Mouse (Mus musculus) stomach, embryonic 15.5 days (tissue): ENCODE results near the gene Atxn7l3. TPM values are rescaled to one million over a fixed set of nuclear protein-coding genes. Genes with fewer than 3 reads are reported as not detected.
A peak's percentile ranks its signal among the peaks of the same experiment; 100 is the strongest.

Source experiments
- ATAC-seq: fragments of 200-750 bp; cut with Nextera tagmentation; 2 replicates; pipeline ENCODE4 v1.8.0; 2017; ENCODE audit warnings: low read depth, moderate number of reproducible peaks, moderate TSS enrichment; ENCODE audit not compliant: insufficient read depth, low FRiP score
- H3K27ac ChIP-seq: fragments of 300-500 bp; sonication (generic); 2 replicates; pipeline ENCODE4 v1.5.1; 2015; ENCODE audit warnings: mild to moderate bottlenecking, inconsistent platforms
- H3K27me3 ChIP-seq: fragments of 300-500 bp; sonication (generic); replicated peaks from 2 replicates; pipeline ENCODE4 v1.6.1; 2015; ENCODE audit warnings: inconsistent platforms
- H3K36me3 ChIP-seq: fragments of 300-500 bp; sonication (generic); 2 replicates; pipeline ENCODE4 v1.6.1; 2015; ENCODE audit warnings: inconsistent platforms
- H3K4me1 ChIP-seq: fragments of 300-500 bp; sonication (generic); 2 replicates; pipeline ENCODE4 v1.6.1; 2015; ENCODE audit warnings: inconsistent platforms
- H3K4me2 ChIP-seq: fragments of 300-500 bp; sonication (generic); 2 replicates; pipeline ENCODE4 v1.6.1; 2015; ENCODE audit warnings: mild to moderate bottlenecking, inconsistent platforms
- H3K4me3 ChIP-seq: fragments of 300-500 bp; sonication (generic); replicated peaks from 2 replicates; pipeline ENCODE4 v1.5.1; 2015; ENCODE audit warnings: inconsistent platforms
- H3K9ac ChIP-seq: fragments of 300-500 bp; sonication (generic); 2 replicates; pipeline ENCODE4 v1.6.1; 2015; ENCODE audit warnings: inconsistent platforms
- H3K9me3 ChIP-seq: fragments of 300-500 bp; sonication (generic); 2 replicates; pipeline ENCODE4 v1.6.1; 2016; ENCODE audit warnings: inconsistent platforms
- WGBS: fragments of 180-500 bp; shearing (Covaris S2); methylation state at CpG from one replicate; pipeline ENCODE4 v1.1.7; 2015; 5-methylcytosine and 5-hydroxymethylcytosine counted together
- polyA plus RNA-seq: library from polyadenylated mRNA; unstranded; fragments of >200 nt; fragmentation: Nextera tagmentation; extraction: Ambion mirVana; gene quantifications from 2 replicates; pipeline ENCODE4 v1.2.1, GENCODE M21; 2015

The Atxn7l3 gene
- 14.5 and 14.8 TPM in 2 replicates for polyA plus RNA-seq

DNA sequence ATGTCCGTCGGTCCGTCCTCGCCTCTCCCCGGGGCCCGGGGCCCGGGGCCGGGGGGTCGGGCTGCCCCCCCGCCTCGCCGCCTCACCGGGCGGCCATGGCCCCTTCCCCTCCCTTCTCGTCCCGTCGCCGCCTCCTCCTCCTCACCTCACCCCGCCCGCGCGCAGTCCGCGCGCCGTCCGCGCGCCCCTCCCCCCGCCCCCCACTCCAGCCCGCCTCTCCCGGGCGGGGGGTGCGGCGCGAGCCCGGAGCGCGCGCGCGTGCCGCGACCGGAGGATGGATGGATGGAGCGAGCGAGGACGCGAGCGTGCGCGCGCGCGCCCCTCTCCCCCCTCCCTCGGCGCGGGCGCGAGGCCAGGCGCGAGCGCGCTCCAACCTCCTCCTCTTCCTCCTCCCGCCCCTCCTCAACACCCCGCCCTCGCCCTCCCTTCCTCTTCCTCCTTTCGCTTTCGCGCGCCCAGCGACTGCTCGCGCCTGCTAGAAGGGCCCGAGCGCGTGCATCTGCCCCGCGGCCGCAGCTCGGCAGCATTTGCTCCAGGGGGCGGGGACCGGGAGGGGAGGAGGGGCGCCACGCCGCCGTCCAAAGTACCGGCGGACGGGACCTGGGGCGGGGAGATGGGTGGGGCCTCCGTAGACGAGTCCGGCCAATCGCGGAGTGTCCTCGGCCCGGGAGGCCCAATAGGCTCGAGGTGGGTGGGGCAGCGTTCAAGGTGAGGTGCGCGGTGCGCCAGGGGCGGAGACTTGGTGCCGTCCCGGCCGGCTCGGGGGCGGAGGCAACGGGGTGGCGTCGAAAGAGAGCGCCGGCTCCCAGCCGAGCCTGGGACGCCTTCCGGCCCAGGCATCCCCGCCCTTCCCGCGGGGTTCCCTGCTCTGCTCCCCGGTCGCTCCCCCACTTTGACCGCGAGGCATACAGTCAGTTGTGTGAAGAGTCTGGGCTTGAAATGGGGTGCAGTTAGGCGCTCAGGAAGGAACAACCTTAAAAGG lies at the start of gene Atxn7l3:
Gene Atxn7l3 (minus strand): TSS at position 141 of the 982 bp plus-strand sequence.
- H3K36me3 ChIP-seq, result peaks cover 13% of the 10 kb centered on the region
- peak; percentile 94 for ATAC-seq
- peak within 1 kb of the TSS; percentile 76 for H3K9ac ChIP-seq
- H3K27me3 ChIP-seq, result no peaks in the 10 kb centered on the region
- WGBS, result under 1% methylated on average over 65 of the region's 125 CpGs
- H3K9me3 ChIP-seq, result no peaks in the 10 kb centered on the region
- H3K4me1 ChIP-seq, result peaks cover 13% of the 10 kb centered on the region; the same call in 1 of the 2 replicates
- H3K4me2 ChIP-seq, result peak within 1 kb of the TSS; percentile 87
- peak within 1 kb of the TSS; percentile 80 for H3K4me3 ChIP-seq
- peak within 1 kb of the TSS; percentile 100 for H3K27ac ChIP-seq

DNA sequence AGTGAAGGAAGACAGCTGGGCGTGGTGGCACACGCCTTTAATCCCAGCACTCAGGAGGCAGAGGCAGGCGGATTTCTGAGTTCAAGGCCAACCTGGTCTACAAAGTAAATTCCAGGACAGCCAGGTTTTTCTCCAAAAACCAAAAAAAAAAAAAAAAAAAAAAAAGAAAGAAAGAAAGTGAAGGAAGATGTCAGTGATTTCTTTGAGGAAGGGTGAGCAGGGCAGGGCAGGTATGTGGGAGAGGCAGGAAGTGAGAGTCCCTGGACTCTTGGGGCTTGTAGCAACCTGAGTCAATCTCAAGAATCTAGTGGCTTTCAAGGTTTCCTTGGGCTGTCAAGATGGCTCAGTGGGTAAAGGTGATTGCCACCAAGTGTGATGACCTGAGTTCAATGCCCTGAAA lies 48.0 kb upstream of the Atxn7l3 start:
- 91% methylated on average over 3 of the region's 3 CpGs for WGBS
- H3K9me3 ChIP-seq, result no peaks in the 10 kb centered on the region
- H3K27me3 ChIP-seq, result no peaks in the 10 kb centered on the region

DNA sequence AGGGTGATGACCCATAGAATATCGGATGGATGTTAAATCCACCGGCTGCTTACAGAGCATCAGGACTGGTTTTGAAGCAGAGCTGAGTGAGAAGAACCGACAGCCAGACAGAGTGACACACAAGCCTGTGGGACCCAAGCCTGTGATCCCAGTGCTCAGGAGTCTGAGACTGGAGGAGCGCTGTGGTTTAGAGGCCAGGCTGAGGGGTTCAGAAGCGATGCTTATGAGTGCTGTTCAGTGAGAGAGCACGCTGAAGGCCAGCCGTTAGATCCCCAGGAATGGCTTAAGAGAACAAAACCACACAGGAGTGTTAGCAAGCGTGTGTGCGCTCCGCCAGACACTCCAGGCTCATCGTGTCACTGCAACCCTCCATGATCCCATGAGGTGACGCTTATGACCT lies 46.3 kb upstream of the Atxn7l3 start:
- Histone ChIP-seq H3K9ac (no peak overlapping the region), H3K4me1 (peaks cover 2% of the 10 kb centered on the region; the same call in 1 of the 2 replicates), H3K9me3 (no peaks in the 10 kb centered on the region), H3K27ac (no peak overlapping the region), H3K4me2 (no peak overlapping the region), H3K36me3 (no peaks in the 10 kb centered on the region), H3K4me3 (no peak overlapping the region), H3K27me3 (no peaks in the 10 kb centered on the region)
- ATAC-seq, result no peak
- WGBS, result 70% methylated on average over 12 of the region's 12 CpGs

More for the DNA sequence above, 48.0 kb upstream of the Atxn7l3 start:
- ATAC-seq, result no peak
- no peak overlapping the region for H3K4me2 ChIP-seq
- no peak overlapping the region for H3K9ac ChIP-seq
- no peaks in the 10 kb centered on the region for H3K36me3 ChIP-seq
- no peak overlapping the region for H3K4me3 ChIP-seq
- H3K4me1 ChIP-seq, result no peaks in the 10 kb centered on the region
- H3K27ac ChIP-seq, result no peak overlapping the region

DNA sequence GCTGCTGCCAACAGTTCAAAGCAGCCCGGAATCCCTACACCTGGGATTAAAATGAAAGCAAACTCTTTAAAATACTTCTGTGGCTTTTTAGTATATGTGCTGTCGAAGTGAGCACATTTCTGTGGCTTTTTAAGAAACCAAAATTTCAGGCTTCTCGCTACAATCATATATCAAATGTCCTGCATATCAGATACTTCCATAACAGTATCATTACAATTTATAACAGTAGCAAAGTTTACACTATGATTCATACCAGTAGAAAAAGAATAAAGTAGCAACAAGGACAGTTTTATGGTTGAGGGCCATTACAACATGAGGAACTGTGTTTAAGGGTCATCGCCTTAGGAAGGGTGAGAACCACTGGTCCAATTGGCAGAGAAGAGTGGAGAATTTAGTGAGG lies 44.7 kb upstream of the Atxn7l3 start:
- no peak overlapping the region for H3K4me3 ChIP-seq
- no peak for ATAC-seq
- peaks cover 2% of the 10 kb centered on the region; the same call in 1 of the 2 replicates for H3K4me1 ChIP-seq
- no peaks in the 10 kb centered on the region for H3K9me3 ChIP-seq
- WGBS, result 88% methylated on average over 4 of the region's 4 CpGs
- H3K9ac ChIP-seq, result no peak overlapping the region
- H3K36me3 ChIP-seq, result no peaks in the 10 kb centered on the region
- no peak overlapping the region for H3K4me2 ChIP-seq
- no peaks in the 10 kb centered on the region for H3K27me3 ChIP-seq
- H3K27ac ChIP-seq, result no peak overlapping the region

DNA sequence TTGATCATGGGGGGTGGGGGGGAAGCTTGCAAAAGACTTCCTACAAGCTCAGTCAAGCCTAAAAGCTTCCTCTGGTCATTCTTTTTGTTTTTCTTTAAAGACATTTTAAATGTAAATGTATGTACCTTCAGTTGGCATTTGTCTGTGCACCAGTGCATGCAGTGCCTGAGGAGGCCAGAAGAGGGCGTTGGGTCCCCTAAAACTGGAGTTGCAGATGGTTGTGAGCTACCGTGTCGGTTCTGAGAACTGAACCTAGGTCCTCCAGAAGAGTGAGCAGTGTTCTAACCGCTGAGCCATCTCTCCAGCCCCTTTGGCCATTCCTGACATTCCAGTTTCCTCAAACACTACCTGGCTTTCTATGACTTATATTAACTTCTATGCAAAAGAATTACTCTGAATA lies 43.2 kb upstream of the Atxn7l3 start:
- ATAC-seq, result no peak
- Histone ChIP-seq H3K9me3 (no peaks in the 10 kb centered on the region), H3K36me3 (no peaks in the 10 kb centered on the region), H3K4me1 (peaks cover 7% of the 10 kb centered on the region; the same call in 1 of the 2 replicates), H3K27me3 (no peaks in the 10 kb centered on the region), H3K27ac (no peak overlapping the region), H3K9ac (no peak overlapping the region), H3K4me2 (no peak overlapping the region), H3K4me3 (no peak overlapping the region)
- WGBS, result 68% methylated on average over 4 of the region's 4 CpGs

DNA sequence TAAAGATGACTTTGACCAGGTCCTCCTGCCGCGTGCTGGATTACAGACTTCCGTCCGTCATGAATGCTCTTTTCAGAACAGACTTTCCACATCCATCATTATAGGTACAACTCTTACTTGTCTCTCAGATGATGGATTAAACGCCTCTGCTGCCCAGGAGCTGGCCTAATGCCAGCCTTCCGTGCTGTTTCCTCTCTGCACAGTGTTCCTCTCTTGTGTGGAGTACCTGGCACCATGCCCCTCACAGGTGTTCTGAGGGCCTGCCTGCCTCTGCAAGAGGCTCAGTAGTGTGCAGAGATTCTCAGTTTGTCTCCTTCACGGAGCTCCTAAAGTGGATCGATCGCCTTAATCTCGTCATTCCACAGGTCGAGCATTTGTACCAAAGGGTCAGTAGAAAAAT lies 42.8 kb upstream of the Atxn7l3 start:
- no peak overlapping the region for H3K9ac ChIP-seq
- no peak overlapping the region for H3K4me3 ChIP-seq
- peaks cover 7% of the 10 kb centered on the region; the same call in 1 of the 2 replicates for H3K4me1 ChIP-seq
- H3K27ac ChIP-seq, result no peak overlapping the region
- H3K4me2 ChIP-seq, result no peak overlapping the region
- no peaks in the 10 kb centered on the region for H3K36me3 ChIP-seq
- H3K9me3 ChIP-seq, result no peaks in the 10 kb centered on the region
- H3K27me3 ChIP-seq, result no peaks in the 10 kb centered on the region
- 56% methylated on average over 11 of the region's 11 CpGs for WGBS
- ATAC-seq, result 0 out of 2 replicates have a peak, but pooled peaks have one; percentile 18

DNA sequence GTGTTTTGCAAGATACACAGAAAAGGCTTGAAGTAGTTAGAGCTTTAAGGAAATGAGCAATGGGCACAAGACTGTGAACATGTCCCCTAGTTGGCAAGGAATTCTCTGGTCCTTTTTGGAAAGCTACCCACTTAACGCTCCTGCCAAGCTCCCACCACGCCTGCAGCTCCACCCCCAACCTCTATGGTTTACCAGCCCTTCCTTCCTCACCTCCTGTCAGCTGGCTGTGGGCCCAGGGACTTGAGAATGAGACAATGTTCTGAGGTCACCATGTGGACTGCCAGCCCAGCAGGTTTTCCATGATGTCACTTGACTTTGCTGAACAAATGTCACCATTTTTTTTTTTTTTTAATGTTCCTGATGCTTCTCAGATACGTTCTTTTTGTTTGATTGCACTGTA lies 42.1 kb upstream of the Atxn7l3 start:
- no peak overlapping the region for H3K27ac ChIP-seq
- H3K27me3 ChIP-seq, result no peaks in the 10 kb centered on the region
- H3K9me3 ChIP-seq, result no peaks in the 10 kb centered on the region
- peaks cover 7% of the 10 kb centered on the region; the same call in 1 of the 2 replicates for H3K4me1 ChIP-seq
- 35% methylated on average over 3 of the region's 3 CpGs for WGBS
- H3K9ac ChIP-seq, result no peak overlapping the region
- ATAC-seq, result peak; percentile 18; the same call in 1 of the 2 replicates
- no peaks in the 10 kb centered on the region for H3K36me3 ChIP-seq
- no peak overlapping the region for H3K4me3 ChIP-seq
- H3K4me2 ChIP-seq, result no peak overlapping the region

DNA sequence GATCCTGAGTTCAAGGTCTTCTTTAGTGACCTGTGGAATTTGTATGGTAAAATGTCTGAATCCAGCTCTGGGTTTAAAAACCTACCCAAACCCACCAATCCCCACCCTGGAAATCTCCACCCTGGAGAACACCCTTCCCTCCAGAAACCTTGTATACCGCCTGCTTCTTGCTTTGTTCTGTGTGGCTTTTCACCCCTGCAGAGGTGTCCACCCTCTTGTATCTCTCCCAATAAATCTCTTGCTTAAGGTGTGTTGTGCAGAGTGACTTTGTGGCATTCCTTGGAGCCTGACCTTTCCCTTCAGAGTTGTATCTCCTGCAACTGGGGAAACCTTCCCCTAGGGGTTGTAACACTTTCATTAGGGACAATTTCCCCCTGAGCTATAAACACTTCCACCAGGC lies 41.5 kb upstream of the Atxn7l3 start:
- Histone ChIP-seq H3K4me1 (peaks cover 7% of the 10 kb centered on the region; the same call in 1 of the 2 replicates), H3K9me3 (no peaks in the 10 kb centered on the region), H3K27ac (no peak overlapping the region), H3K4me3 (no peak overlapping the region), H3K36me3 (no peaks in the 10 kb centered on the region), H3K9ac (no peak overlapping the region), H3K4me2 (no peak overlapping the region), H3K27me3 (no peaks in the 10 kb centered on the region)
- 68% methylated on average over 1 of the region's 1 CpGs for WGBS
- no peak for ATAC-seq

DNA sequence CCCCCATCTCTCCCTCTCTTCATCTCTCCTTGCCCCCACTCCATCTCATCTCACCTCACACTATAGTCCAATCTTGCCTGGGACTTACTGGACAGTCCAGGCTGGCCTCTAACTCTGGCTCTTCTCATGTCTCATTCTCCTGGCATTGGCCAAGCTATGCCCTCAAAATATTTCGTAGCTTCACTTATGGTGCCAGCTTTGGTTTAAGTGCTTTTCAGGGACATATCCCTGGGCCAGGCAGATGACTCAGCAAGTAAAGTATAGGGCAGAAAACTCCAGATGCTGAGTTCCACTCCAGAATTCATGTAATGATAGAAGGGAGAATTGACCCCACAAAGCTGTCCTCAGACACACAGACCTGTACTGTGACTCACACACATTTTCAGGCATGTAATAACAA lies 39.8 kb upstream of the Atxn7l3 start:
- ATAC-seq, result no peak; the same call in 1 of the 2 replicates
- Histone ChIP-seq H3K27me3 (no peaks in the 10 kb centered on the region), H3K9ac (no peak overlapping the region), H3K9me3 (no peaks in the 10 kb centered on the region), H3K27ac (no peak overlapping the region), H3K36me3 (no peaks in the 10 kb centered on the region), H3K4me1 (peaks cover 7% of the 10 kb centered on the region; the same call in 1 of the 2 replicates), H3K4me3 (no peak overlapping the region), H3K4me2 (no peak overlapping the region)
- WGBS, result 72% methylated on average over 1 of the region's 1 CpGs

DNA sequence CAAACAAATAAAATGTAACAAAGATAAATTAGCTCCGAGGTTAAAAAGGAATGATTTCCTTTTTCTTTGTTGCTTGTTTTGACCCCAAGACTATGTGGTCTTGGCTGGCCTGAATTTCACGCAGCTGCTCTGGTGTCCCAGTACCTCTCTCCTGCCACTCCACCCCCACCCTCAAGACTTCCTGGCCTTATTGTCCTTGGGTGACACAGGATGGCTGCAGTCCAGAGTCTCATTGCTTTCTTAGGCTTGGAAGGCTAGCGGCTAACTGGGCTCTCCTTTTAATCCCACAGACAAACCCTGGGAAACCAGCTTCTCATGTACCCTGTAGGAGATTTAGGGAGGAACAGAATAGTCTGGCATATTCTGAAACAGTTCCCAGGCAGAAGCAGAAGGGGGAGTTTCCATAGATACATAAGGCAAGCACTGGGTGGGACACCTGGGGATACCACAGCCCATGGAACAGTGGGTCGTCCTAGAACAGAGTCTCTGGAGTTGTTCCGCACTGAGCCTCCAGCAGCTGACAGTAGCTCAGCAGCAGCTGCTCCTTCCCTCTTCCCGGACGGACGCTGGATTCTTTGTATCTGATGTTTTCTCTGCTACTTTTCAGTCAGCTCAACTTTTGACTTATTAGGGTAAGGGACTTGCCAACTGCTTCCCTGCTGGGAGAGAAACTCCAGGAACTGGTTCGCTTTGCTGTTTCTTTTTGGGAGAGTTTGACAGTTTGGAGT lies 38.7 kb upstream of the Atxn7l3 start:
- Histone ChIP-seq H3K27ac (0 out of 2 replicates have a peak overlapping the region, but pooled peaks have one; percentile 31), H3K9ac (no peak overlapping the region), H3K36me3 (no peaks in the 10 kb centered on the region), H3K4me2 (no peak overlapping the region), H3K4me1 (peaks cover 7% of the 10 kb centered on the region; the same call in 1 of the 2 replicates), H3K27me3 (no peaks in the 10 kb centered on the region), H3K9me3 (no peaks in the 10 kb centered on the region), H3K4me3 (no peak overlapping the region)
- no peak for ATAC-seq
- 32% methylated on average over 9 of the region's 9 CpGs for WGBS

DNA sequence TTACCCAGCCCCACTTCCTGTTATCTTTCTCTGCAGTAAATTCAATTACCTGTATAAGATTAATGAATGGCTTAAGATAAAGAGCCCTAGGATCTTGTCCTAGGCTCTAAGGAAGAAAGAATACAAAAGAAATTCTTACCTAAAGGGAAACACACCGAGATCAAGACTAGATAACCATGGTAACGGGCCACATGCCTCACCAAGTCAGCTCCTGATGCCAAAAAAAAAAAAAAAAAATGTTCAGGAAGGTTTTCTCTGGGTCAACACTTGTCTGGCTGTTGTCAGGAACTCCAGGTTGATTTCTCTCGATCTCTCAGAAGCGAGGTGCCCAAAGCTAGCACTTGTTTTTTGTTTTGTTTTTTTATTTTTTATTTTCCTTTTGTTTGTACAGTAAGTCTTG lies 37.6 kb upstream of the Atxn7l3 start:
- Histone ChIP-seq H3K27me3 (no peaks in the 10 kb centered on the region), H3K4me2 (no peak overlapping the region), H3K9ac (no peak overlapping the region), H3K4me1 (peaks cover 5% of the 10 kb centered on the region; the same call in 1 of the 2 replicates), H3K9me3 (no peaks in the 10 kb centered on the region), H3K27ac (no peak overlapping the region), H3K36me3 (no peaks in the 10 kb centered on the region), H3K4me3 (no peak overlapping the region)
- 52% methylated on average over 4 of the region's 4 CpGs for WGBS
- no peak for ATAC-seq
